Mouse (Mus musculus): ENCODE results near the gene Clps.

DNA sequence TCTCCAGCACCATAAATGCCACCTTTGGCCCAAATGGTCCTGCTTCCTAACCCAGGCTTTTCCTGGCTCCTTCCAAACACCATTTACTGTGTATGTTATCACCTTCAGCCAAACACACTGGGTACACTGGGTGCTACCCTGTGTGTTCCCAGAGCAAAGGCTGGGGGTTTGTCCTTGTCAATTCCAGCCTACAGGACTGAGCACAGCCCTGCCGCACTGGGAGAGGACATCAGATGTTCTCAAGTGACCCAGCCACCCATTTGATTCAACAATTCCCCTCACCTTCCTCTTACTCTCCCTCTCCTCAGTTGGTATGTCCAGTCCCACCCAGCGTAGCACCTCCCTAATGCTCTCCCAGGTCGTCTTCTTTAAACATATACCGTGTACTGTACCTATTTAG lies 40.0 kb downstream of the Clps start:
- TF ChIP-seq CTCF (IDR thresholded peaks at IDR 0.05; ENCODE audit: extremely low read depth, insufficient read depth, insufficient read length, insufficient replicate concordance): no peak
- no peak for TF ChIP-seq POLR2A (IDR thresholded peaks at IDR 0.05; ENCODE audit: low read depth, low read length)
